Mouse (Mus musculus): Measurements from ENCODE around the gene Nrxn1. TPM values are rescaled to one million over a fixed set of nuclear protein-coding genes. Genes with fewer than 3 reads are reported as not detected.

The Nrxn1 gene
- polyA plus RNA-seq, 1 experiment: 0.05 TPM

DNA sequence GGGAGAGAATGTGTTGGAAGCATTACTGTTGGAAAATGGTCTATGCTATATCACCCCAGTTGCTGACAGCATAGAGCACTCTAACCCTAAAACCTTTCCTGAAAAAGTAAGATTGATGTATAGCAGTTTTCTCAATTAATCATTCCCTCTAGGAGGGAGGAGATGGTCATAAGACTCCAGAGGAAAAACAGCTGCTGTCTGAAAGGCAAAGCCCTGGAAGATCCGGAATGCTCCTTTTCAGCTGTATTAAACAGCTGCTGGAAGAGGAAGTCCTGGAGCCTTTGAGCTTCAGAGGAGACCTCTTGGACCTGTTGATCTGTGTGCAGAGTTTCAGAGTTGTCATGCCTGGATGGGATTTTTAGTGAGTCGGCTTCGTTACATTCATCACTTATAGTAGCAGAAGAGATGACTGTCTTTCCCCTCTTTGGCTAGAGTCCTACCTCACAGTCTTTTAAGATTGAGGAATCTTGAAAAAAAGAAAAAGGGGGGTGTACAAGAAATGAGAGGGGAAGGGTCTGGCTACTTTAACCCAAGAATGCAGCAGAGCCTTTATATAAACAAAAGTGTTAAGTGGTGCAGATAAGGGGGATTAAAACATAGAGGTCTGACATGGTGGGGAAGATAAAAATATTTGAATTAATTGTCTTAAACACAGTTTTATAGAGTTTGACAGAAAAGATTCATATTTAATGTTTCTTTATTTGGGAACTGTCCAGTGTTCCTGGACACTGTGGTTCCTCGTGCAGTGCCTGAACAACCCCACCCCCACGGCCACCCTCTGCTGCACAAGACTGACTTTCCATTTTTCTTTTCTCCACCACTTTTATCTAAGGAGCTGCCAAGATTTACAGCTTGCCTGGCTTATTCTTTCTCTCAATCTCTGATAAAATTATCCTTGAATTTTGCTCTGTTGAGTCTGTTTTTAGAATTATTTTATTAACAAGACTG is 710.1 kb downstream of the Nrxn1 start:
- TF ChIP-seq USF1 (IDR thresholded peaks at IDR 0.05; ENCODE audit: low read depth): no peak
- no peak for TF ChIP-seq MYOD1 (IDR thresholded peaks at IDR 0.05; ENCODE audit: control insufficient read depth in 1 of 3, insufficient read length in 2 of 3, low read depth in 2 of 3)
- no peak for TF ChIP-seq MAX (IDR thresholded peaks at IDR 0.05; ENCODE audit: low read depth)
- TF ChIP-seq SRF (IDR thresholded peaks at IDR 0.05; ENCODE audit: control insufficient read depth, insufficient read length, low read depth): no peak
- TF ChIP-seq POLR2AphosphoS2 (IDR thresholded peaks at IDR 0.05; ENCODE audit: insufficient read length, low read depth): no peak
- TF ChIP-seq REST (IDR thresholded peaks at IDR 0.05; ENCODE audit: insufficient read depth, insufficient read length): no peak
- TF ChIP-seq TCF12 (IDR thresholded peaks at IDR 0.05; ENCODE audit: insufficient read depth, poor library complexity, severe bottlenecking): no peak
- no peak for TF ChIP-seq TCF3 (IDR thresholded peaks at IDR 0.05; ENCODE audit: insufficient read length, low read depth)
- no peak for TF ChIP-seq MYOG (IDR thresholded peaks at IDR 0.05; ENCODE audit: control insufficient read depth in 1 of 3, insufficient read depth in 1 of 3, insufficient read length in 2 of 3, low read depth in 2 of 3)
- no peak for TF ChIP-seq POLR2A (IDR thresholded peaks at IDR 0.05; ENCODE audit: insufficient read length, low read depth)
- no peak for TF ChIP-seq E2F4 (IDR thresholded peaks at IDR 0.05; ENCODE audit: insufficient read depth)
- TF ChIP-seq CEBPB (IDR thresholded peaks at IDR 0.05; ENCODE audit: insufficient read depth, poor library complexity, severe bottlenecking): no peak
- no peaks in the 10 kb centered on the region for H3K79me2 ChIP-seq (ENCODE audit: control insufficient read depth, insufficient read depth)
- no peaks in the 10 kb centered on the region for H3K36me3 ChIP-seq (ENCODE audit: control insufficient read depth, insufficient read depth)
- H3K4me3 ChIP-seq: no peak overlapping the region
- no peak overlapping the region for H3K4me2 ChIP-seq (ENCODE audit: low read depth)
- no peak overlapping the region for H3ac ChIP-seq (ENCODE audit: control insufficient read depth, insufficient read length)
- no peaks in the 10 kb centered on the region for H3K27me3 ChIP-seq (ENCODE audit: control insufficient read depth, insufficient read depth, insufficient read length)

DNA sequence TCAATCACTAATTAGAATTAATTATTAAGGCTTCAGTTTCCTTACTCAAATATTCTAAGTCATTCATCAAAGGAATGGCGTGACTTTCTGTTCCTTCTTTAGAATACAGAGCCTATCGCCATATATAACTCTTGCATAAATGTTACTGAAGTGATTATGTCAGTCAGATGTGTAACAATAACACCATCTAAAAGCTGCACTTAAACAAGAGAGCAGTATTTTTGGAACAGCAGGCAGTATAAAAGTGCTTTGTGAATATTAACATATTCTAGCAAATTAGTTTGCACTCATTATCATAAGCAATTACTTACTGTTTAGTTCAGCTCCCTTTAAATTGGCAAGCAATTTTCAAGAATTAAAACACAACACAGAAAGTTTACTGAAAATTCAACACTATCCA is 716.3 kb downstream of the Nrxn1 start:
- TF ChIP-seq REST (IDR thresholded peaks at IDR 0.05; ENCODE audit: insufficient read depth, insufficient read length): no peak
- no peak for TF ChIP-seq MYOD1 (IDR thresholded peaks at IDR 0.05; ENCODE audit: control insufficient read depth in 1 of 3, insufficient read length in 2 of 3, low read depth in 2 of 3)
- TF ChIP-seq E2F4 (IDR thresholded peaks at IDR 0.05; ENCODE audit: insufficient read depth): no peak
- no peak for TF ChIP-seq POLR2AphosphoS2 (IDR thresholded peaks at IDR 0.05; ENCODE audit: insufficient read length, low read depth)
- TF ChIP-seq TCF3 (IDR thresholded peaks at IDR 0.05; ENCODE audit: insufficient read length, low read depth): no peak
- no peak for TF ChIP-seq TCF12 (IDR thresholded peaks at IDR 0.05; ENCODE audit: insufficient read depth, poor library complexity, severe bottlenecking)
- TF ChIP-seq POLR2A (IDR thresholded peaks at IDR 0.05; ENCODE audit: insufficient read length, low read depth): no peak
- TF ChIP-seq MAX (IDR thresholded peaks at IDR 0.05; ENCODE audit: low read depth): no peak
- no peak for TF ChIP-seq MYOG (IDR thresholded peaks at IDR 0.05; ENCODE audit: control insufficient read depth in 1 of 3, insufficient read depth in 1 of 3, insufficient read length in 2 of 3, low read depth in 2 of 3)
- TF ChIP-seq SRF (IDR thresholded peaks at IDR 0.05; ENCODE audit: control insufficient read depth, insufficient read length, low read depth): no peak
- TF ChIP-seq CEBPB (IDR thresholded peaks at IDR 0.05; ENCODE audit: insufficient read depth, poor library complexity, severe bottlenecking): no peak
- TF ChIP-seq USF1 (IDR thresholded peaks at IDR 0.05; ENCODE audit: low read depth): no peak
- Histone ChIP-seq H3K36me3 (ENCODE audit: control insufficient read depth, insufficient read depth) (no peaks in the 10 kb centered on the region), H3K4me3 (no peak overlapping the region), H3K4me2 (ENCODE audit: low read depth) (no peak overlapping the region), H3K27me3 (ENCODE audit: control insufficient read depth, insufficient read depth, insufficient read length) (no peaks in the 10 kb centered on the region), H3K79me2 (ENCODE audit: control insufficient read depth, insufficient read depth) (no peaks in the 10 kb centered on the region), H3ac (ENCODE audit: control insufficient read depth, insufficient read length) (no peak overlapping the region)

DNA sequence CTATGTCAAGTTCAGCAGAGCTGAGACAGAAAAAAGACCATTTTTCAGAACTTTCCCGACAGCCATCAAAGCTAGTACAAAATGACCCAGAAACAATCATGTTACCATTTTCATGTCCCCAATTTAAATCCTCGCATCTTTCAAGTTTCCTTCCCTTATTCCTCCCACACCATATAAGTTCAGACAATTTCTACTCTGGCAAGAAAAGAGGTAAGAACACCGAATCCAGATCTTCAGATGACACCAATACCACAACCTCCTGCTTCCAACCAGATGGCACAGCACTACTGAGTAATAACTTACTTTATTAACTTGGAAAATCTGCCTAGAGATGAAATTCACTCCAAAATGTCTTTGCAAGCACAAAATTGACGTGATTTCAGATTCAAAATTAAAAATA is 730.7 kb downstream of the Nrxn1 start:
- no peaks in the 10 kb centered on the region for H3K27me3 ChIP-seq (ENCODE audit: control insufficient read depth, insufficient read depth, insufficient read length)
- H3ac ChIP-seq (ENCODE audit: control insufficient read depth, insufficient read length): no peak overlapping the region
- no peak overlapping the region for H3K4me2 ChIP-seq (ENCODE audit: low read depth)
- H3K36me3 ChIP-seq (ENCODE audit: control insufficient read depth, insufficient read depth): no peaks in the 10 kb centered on the region
- H3K4me3 ChIP-seq: no peak overlapping the region
- no peaks in the 10 kb centered on the region for H3K79me2 ChIP-seq (ENCODE audit: control insufficient read depth, insufficient read depth)
- no peak for TF ChIP-seq E2F4 (IDR thresholded peaks at IDR 0.05; ENCODE audit: insufficient read depth)
- no peak for TF ChIP-seq CEBPB (IDR thresholded peaks at IDR 0.05; ENCODE audit: insufficient read depth, poor library complexity, severe bottlenecking)
- no peak for TF ChIP-seq TCF3 (IDR thresholded peaks at IDR 0.05; ENCODE audit: insufficient read length, low read depth)
- no peak for TF ChIP-seq POLR2AphosphoS2 (IDR thresholded peaks at IDR 0.05; ENCODE audit: insufficient read length, low read depth)
- TF ChIP-seq MYOD1 (IDR thresholded peaks at IDR 0.05; ENCODE audit: control insufficient read depth in 1 of 3, insufficient read length in 2 of 3, low read depth in 2 of 3): no peak
- no peak for TF ChIP-seq MYOG (IDR thresholded peaks at IDR 0.05; ENCODE audit: control insufficient read depth in 1 of 3, insufficient read depth in 1 of 3, insufficient read length in 2 of 3, low read depth in 2 of 3)
- TF ChIP-seq USF1 (IDR thresholded peaks at IDR 0.05; ENCODE audit: low read depth): no peak
- TF ChIP-seq MAX (IDR thresholded peaks at IDR 0.05; ENCODE audit: low read depth): no peak
- no peak for TF ChIP-seq SRF (IDR thresholded peaks at IDR 0.05; ENCODE audit: control insufficient read depth, insufficient read length, low read depth)
- TF ChIP-seq POLR2A (IDR thresholded peaks at IDR 0.05; ENCODE audit: insufficient read length, low read depth): no peak
- TF ChIP-seq TCF12 (IDR thresholded peaks at IDR 0.05; ENCODE audit: insufficient read depth, poor library complexity, severe bottlenecking): no peak

DNA sequence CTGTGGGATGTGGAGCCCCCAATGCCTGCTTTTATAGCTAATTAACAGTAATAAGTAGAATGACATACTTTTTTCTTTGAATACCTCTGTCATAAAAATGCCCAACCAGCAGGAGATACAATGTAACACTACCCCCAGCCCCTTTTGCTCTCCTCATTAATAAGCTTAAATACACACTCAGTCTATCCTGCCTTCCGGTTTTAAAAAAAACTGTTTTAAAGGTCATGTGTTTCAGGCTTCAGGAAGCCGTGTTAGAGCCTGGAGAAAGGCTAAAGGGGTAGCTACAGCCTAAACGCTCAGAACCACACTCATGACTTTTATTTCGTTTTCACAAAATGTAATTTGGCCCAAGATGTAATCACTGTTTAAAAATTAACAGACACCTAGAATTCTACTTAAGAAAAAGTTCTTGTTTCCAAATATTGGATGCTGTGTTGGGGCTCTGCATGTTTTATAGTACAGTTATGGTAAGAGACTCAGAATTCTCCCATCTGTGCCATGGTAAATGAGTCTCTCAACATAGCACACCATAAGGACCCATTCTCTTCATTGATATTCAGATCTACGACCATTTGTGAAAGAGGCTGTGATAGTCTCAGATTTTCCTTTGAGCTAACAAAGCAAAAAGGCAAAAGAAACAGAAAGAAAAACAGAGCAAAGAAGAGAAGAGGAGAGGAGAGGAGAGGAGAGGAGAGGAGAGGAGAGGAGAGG is 743.3 kb downstream of the Nrxn1 start:
- H3K36me3 ChIP-seq (ENCODE audit: control insufficient read depth, insufficient read depth): no peaks in the 10 kb centered on the region
- H3ac ChIP-seq (ENCODE audit: control insufficient read depth, insufficient read length): no peak overlapping the region
- no peak for TF ChIP-seq E2F4 (IDR thresholded peaks at IDR 0.05; ENCODE audit: insufficient read depth)
- TF ChIP-seq TCF12 (IDR thresholded peaks at IDR 0.05; ENCODE audit: insufficient read depth, poor library complexity, severe bottlenecking): no peak
- TF ChIP-seq SRF (IDR thresholded peaks at IDR 0.05; ENCODE audit: control insufficient read depth, insufficient read length, low read depth): no peak
- no peak for TF ChIP-seq POLR2A (IDR thresholded peaks at IDR 0.05; ENCODE audit: insufficient read length, low read depth)
- no peak for TF ChIP-seq USF1 (IDR thresholded peaks at IDR 0.05; ENCODE audit: low read depth)
- H3K4me2 ChIP-seq (ENCODE audit: low read depth): no peak overlapping the region
- H3K4me3 ChIP-seq: no peak overlapping the region
- H3K79me2 ChIP-seq (ENCODE audit: control insufficient read depth, insufficient read depth): no peaks in the 10 kb centered on the region
- no peaks in the 10 kb centered on the region for H3K27me3 ChIP-seq (ENCODE audit: control insufficient read depth, insufficient read depth, insufficient read length)
